9 mouse cellular contexts compared by ENCODE assay signal in the genomic region with DNA sequence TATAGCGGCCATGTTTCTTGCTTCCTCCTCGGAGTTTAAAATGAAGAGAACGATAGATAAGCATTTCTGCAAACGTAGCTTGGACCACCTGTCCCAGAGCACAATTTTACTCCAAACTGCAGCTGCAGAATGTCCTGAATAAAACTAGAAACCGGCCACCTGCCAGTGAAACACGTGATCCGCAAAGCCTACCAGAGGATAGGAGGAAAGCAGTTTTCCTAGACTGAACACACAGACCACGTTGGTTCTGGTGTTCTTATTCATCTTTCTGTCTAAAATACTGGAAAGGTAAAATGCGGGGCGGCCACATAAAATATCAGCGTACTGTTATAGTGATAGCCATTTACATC.
DNase-seq lines count a peak whose midpoint lies in the region; ATAC-seq and TF ChIP-seq lines count a peak whose summit lies in the region.
"Had no signal": no experiment of that assay in that cellular context is flagged by ENCODE, and none has a peak within 500 bp of the region (broad histone marks: within the 10 kb centered on the region; RNA-seq: fewer than 3 reads in every experiment).

No protein-coding gene starts in this region.

- WGBS in neural tube, embryonic 12.5 days, result 84% methylated on average over 11 of the region's 11 CpGs
- whole genome bisulfite sequencing in hindbrain, postnatal 0 days, result 76% methylated on average over 11 of the region's 11 CpGs
- 56% methylated on average over 11 of the region's 11 CpGs for WGBS in small intestine, adult 2 months

- H3K27ac ChIP-seq in neural tube, embryonic 12.5 days, result no peak overlapping the region
- H3K27ac ChIP-seq in hindbrain, postnatal 0 days, result peak overlapping the region; percentile 66; the same call in 1 of the 2 replicates
- peak overlapping the region; percentile 86; the same call in 1 of the 2 replicates for H3K27ac ChIP-seq in small intestine, adult 2 months (ENCODE audit: insufficient read depth, low read depth, low read length)
- H3K27ac ChIP-seq: liver, embryonic 14.5 days had no signal

- H3K9ac ChIP-seq in neural tube, embryonic 12.5 days, result no peak overlapping the region
- H3K9ac ChIP-seq in hindbrain, postnatal 0 days (replicated peaks; ENCODE audit: low read length), result peak overlapping the region; percentile 57; the same call in 1 of the 2 replicates
- H3K9ac ChIP-seq: liver, embryonic 14.5 days had no signal

- no peak for TF ChIP-seq POLR2A in small intestine, adult 2 months (IDR thresholded peaks at IDR 0.05; ENCODE audit: low read depth, low read length)

- peak; percentile 47 for ATAC-seq in frontal cortex, adult (ENCODE audit: low TSS enrichment)
- ATAC-seq in neural tube, embryonic 12.5 days (ENCODE audit: low FRiP score, low read depth), result no peak; the same call in 1 of the 2 replicates
- no peak for ATAC-seq in hindbrain, postnatal 0 days

- H3K4me3 ChIP-seq in neural tube, embryonic 12.5 days, result no peak overlapping the region
- H3K4me3 ChIP-seq in hindbrain, postnatal 0 days (ENCODE audit: low read length), result peak overlapping the region; percentile 52
- H3K4me3 ChIP-seq in small intestine, adult 2 months (ENCODE audit: low read depth, low read length), result no peak overlapping the region

- no peaks in the 10 kb centered on the region for H3K36me3 ChIP-seq in neural tube, embryonic 12.5 days
- no peaks in the 10 kb centered on the region for H3K36me3 ChIP-seq in hindbrain, postnatal 0 days (ENCODE audit: insufficient read depth, low read length)
- no peaks in the 10 kb centered on the region for H3K36me3 ChIP-seq in small intestine, adult 2 months (ENCODE audit: control insufficient read depth, insufficient read depth, low read length)

- DNase-seq in frontal cortex, postnatal 10 days (ENCODE audit: low spot score in 2 of 2), result no peak
- DNase-seq in neural tube, embryonic 10.5 days (ENCODE audit: extremely low spot score, low spot score), result no peak
- peak; percentile 13 for DNase-seq in hindbrain, postnatal 0 days (ENCODE audit: low spot score)
- no peak for DNase-seq in ovary, postnatal 36 days (ENCODE audit: low spot score)
- DNase-seq in yolk sac, embryonic 10.5 days (ENCODE audit: low spot score), result no peak

- no peaks in the 10 kb centered on the region for H3K4me1 ChIP-seq in neural tube, embryonic 12.5 days
- no peaks in the 10 kb centered on the region for H3K4me1 ChIP-seq in hindbrain, postnatal 0 days (ENCODE audit: insufficient read depth, low read length)
- H3K4me1 ChIP-seq in small intestine, adult 2 months (ENCODE audit: control insufficient read depth, insufficient read depth, insufficient read length, low read length), result peaks cover 6% of the 10 kb centered on the region; the same call in 1 of the 2 replicates

- H3K27me3 ChIP-seq in neural tube, embryonic 12.5 days (replicated peaks), result peaks cover 10% of the 10 kb centered on the region; the same call in 1 of the 2 replicates
- H3K27me3 ChIP-seq in hindbrain, postnatal 0 days (ENCODE audit: insufficient read depth, low read length), result no peaks in the 10 kb centered on the region
- no peaks in the 10 kb centered on the region for H3K27me3 ChIP-seq in small intestine, adult 2 months (ENCODE audit: control insufficient read depth, insufficient read depth, low read length)

- TF ChIP-seq CTCF in hindbrain, postnatal 0 days (IDR thresholded peaks at IDR 0.05; ENCODE audit: low read depth), result no peak
- TF ChIP-seq CTCF in small intestine, adult 2 months (IDR thresholded peaks at IDR 0.05; ENCODE audit: extremely low read depth, insufficient read length, insufficient replicate concordance, low read depth, low read length), result no peak

- no peaks in the 10 kb centered on the region for H3K9me3 ChIP-seq in neural tube, embryonic 12.5 days
- no peaks in the 10 kb centered on the region for H3K9me3 ChIP-seq in hindbrain, postnatal 0 days (ENCODE audit: low read length)

- H3K4me2 ChIP-seq in neural tube, embryonic 12.5 days (replicated peaks), result peak overlapping the region; percentile 78
- peak overlapping the region; percentile 65 for H3K4me2 ChIP-seq in hindbrain, postnatal 0 days (ENCODE audit: low read depth, low read length)
